Mouse (Mus musculus): ENCODE measurements around the gene Col5a1.

DNA sequence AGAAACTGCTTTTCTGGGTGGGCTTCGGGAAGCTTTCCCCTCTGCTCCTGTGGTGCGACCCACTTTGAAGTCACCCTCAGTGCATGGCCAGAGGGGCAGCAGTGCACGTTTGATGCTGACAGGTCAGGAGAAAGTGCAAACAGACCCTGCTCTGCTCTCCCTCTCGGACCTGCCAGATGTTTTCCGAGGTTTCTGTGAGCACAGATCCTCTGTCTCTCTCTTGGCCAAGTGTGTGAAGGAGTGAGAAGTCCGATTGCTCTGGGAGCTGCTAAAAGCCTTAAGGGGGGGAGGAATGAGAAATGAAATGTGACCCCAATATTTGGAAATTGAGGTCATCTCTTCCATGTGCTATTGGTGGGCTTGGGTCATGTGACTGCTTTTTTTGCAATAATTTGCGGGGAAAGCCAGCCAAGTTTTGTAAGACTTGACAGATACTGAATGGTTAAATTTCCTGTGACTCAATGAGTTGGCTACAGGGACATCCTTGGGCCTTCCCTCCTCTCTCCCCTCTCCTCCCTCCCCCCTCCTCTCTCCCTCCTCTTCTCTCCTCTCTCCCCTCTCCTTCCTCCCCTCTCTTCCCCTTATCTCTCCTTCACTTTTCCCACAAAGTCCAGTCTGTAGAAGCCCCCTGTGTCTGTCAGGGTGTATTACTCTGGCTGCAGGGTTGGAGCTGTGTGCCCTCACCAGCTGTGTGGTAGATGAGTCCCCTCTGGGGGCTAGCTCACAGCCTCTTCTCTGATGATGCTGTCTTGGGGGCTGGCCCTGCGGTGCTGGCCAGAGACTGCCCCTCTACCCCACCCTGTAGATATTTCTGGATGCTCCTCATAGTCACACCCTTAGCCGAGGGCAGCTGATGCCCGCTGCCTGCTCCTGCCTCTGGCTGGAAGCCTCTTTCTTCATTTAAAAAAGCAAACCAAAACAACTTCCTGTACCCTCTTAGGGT, 2.6 kb downstream of the Col5a1 start:
- TF ChIP-seq CTCF (IDR thresholded peaks at IDR 0.05; ENCODE audit: borderline replicate concordance, insufficient read depth, low read depth, low read length) (no peak), POLR2A (IDR thresholded peaks at IDR 0.05; ENCODE audit: borderline replicate concordance, insufficient read depth, low read length) (no peak)

Data from cerebellum, adult 2 months (tissue).